Mouse (Mus musculus) kidney, embryonic 15.5 days (tissue): ENCODE measurements around the gene Gm7247. TPM values are rescaled to one million over a fixed set of nuclear protein-coding genes. Genes with fewer than 3 reads are reported as not detected.
"Not testable (repeated sequence)": the region's sequence is repeated elsewhere in the genome, so short reads cannot be mapped to it uniquely, and the experiment has no call there.

ENCODE experiments used
- ATAC-seq: fragments of 200-750 bp; cut with Nextera tagmentation; replicated peaks from 2 replicates; pipeline ENCODE4 v1.8.0; 2017; ENCODE audit warnings: moderate TSS enrichment; ENCODE audit not compliant: low FRiP score
- H3K27ac ChIP-seq: fragments of 300-500 bp; sonication (generic); 2 replicates; pipeline ENCODE4 v1.5.1; 2015; ENCODE audit warnings: mild to moderate bottlenecking, inconsistent platforms
- H3K27me3 ChIP-seq: fragments of 300-500 bp; sonication (generic); 2 replicates; pipeline ENCODE4 v1.6.1; 2015; ENCODE audit warnings: inconsistent platforms
- H3K36me3 ChIP-seq: fragments of 300-500 bp; sonication (generic); 2 replicates; pipeline ENCODE4 v1.6.1; 2015; ENCODE audit warnings: inconsistent platforms
- H3K4me1 ChIP-seq: fragments of 300-500 bp; sonication (generic); 2 replicates; pipeline ENCODE4 v1.6.1; 2015; ENCODE audit warnings: inconsistent platforms
- H3K4me2 ChIP-seq: fragments of 300-500 bp; sonication (generic); 2 replicates; pipeline ENCODE4 v1.6.1; 2015; ENCODE audit warnings: moderate library complexity, mild to moderate bottlenecking, inconsistent platforms
- H3K4me3 ChIP-seq: fragments of 300-500 bp; sonication (generic); replicated peaks from 2 replicates; pipeline ENCODE4 v1.5.1; 2015; ENCODE audit warnings: mild to moderate bottlenecking, inconsistent platforms
- H3K9ac ChIP-seq: fragments of 300-500 bp; sonication (generic); 2 replicates; pipeline ENCODE4 v1.6.1; 2015; ENCODE audit warnings: mild to moderate bottlenecking, inconsistent platforms
- H3K9me3 ChIP-seq: fragments of 300-500 bp; sonication (generic); replicated peaks from 2 replicates; pipeline ENCODE4 v1.6.1; 2016; ENCODE audit warnings: inconsistent platforms
- WGBS: fragments of 180-500 bp; shearing (Covaris S2); methylation state at CpG from one replicate; pipeline ENCODE4 v1.1.7; 2015; ENCODE audit warnings: mixed read lengths; 5-methylcytosine and 5-hydroxymethylcytosine counted together
- polyA plus RNA-seq: library from polyadenylated mRNA; unstranded; fragments of >200 nt; fragmentation: Nextera tagmentation; extraction: Ambion mirVana; gene quantifications from 2 replicates; pipeline ENCODE4 v1.2.1, GENCODE M21; 2015

The Gm7247 gene
- polyA plus RNA-seq, 1 experiment from 2014 or later: not detected

- no peak for ATAC-seq
- Histone ChIP-seq H3K4me3 (no peak overlapping the region), H3K27ac (no peak overlapping the region), H3K36me3 (no peaks in the 10 kb centered on the region), H3K4me2 (no peak overlapping the region), H3K27me3 (no peaks in the 10 kb centered on the region), H3K9ac (no peak overlapping the region), H3K4me1 (no peaks in the 10 kb centered on the region), H3K9me3 (no peaks in the 10 kb centered on the region)
- 93% methylated on average over 2 of the region's 2 CpGs for WGBS
Measured at GRCm38 (mm10) chr14:51497958-51498357, 136.4 kb downstream of the Gm7247 start.

GRCm38 (mm10) chr14:51499707-51500275 lies 138.2 kb downstream of the Gm7247 start:
- H3K36me3 ChIP-seq: no peaks in the 10 kb centered on the region
- no peak overlapping the region for H3K4me3 ChIP-seq
- no peak overlapping the region for H3K9ac ChIP-seq
- no peaks in the 10 kb centered on the region for H3K4me1 ChIP-seq
- WGBS: 82% methylated on average over 2 of the region's 2 CpGs
- no peak overlapping the region for H3K27ac ChIP-seq
- no peaks in the 10 kb centered on the region for H3K27me3 ChIP-seq
- ATAC-seq: no peak
- H3K9me3 ChIP-seq: no peaks in the 10 kb centered on the region
- H3K4me2 ChIP-seq: no peak overlapping the region

- ATAC-seq: no peak
- H3K27me3 ChIP-seq: no peaks in the 10 kb centered on the region
- H3K27ac ChIP-seq: no peak overlapping the region
- H3K9ac ChIP-seq: no peak overlapping the region
- H3K4me1 ChIP-seq: no peaks in the 10 kb centered on the region
- 89% methylated on average over 4 of the region's 4 CpGs for WGBS
- no peaks in the 10 kb centered on the region for H3K36me3 ChIP-seq
- no peak overlapping the region for H3K4me3 ChIP-seq
- H3K4me2 ChIP-seq: no peak overlapping the region
- H3K9me3 ChIP-seq: no peaks in the 10 kb centered on the region
Measured at GRCm38 (mm10) chr14:51500461-51500860, 138.9 kb downstream of the Gm7247 start.

GRCm38 (mm10) chr14:51507416-51507815 lies 145.9 kb downstream of the Gm7247 start:
- 94% methylated on average over 8 of the region's 8 CpGs for WGBS
- Histone ChIP-seq H3K27me3 (no peaks in the 10 kb centered on the region), H3K9me3 (no peaks in the 10 kb centered on the region), H3K9ac (no peak overlapping the region), H3K4me2 (no peak overlapping the region), H3K27ac (no peak overlapping the region), H3K4me1 (no peaks in the 10 kb centered on the region), H3K4me3 (no peak overlapping the region), H3K36me3 (no peaks in the 10 kb centered on the region)
- no peak for ATAC-seq

GRCm38 (mm10) chr14:51552490-51552889 lies 190.9 kb downstream of the Gm7247 start, which contains the start of gene Gm5622:
Gene Gm5622 (plus strand): TSS chr14:51552790.
- WGBS: 89% methylated on average over 4 of the region's 4 CpGs
- Histone ChIP-seq H3K27me3 (no peaks in the 10 kb centered on the region), H3K27ac (no peak within 1 kb of the TSS), H3K36me3 (no peaks in the 10 kb centered on the region), H3K9ac (no peak within 1 kb of the TSS), H3K9me3 (no peaks in the 10 kb centered on the region), H3K4me3 (no peak within 1 kb of the TSS), H3K4me1 (no peaks in the 10 kb centered on the region), H3K4me2 (no peak within 1 kb of the TSS)
- ATAC-seq: no peak

GRCm38 (mm10) chr14:51573963-51574362 lies 212.4 kb downstream of the Gm7247 start, which contains the start of gene Gm17175:
Gene Gm17175 (minus strand): TSS chr14:51574063.
- H3K9me3 ChIP-seq, H3K9ac ChIP-seq, H3K36me3 ChIP-seq, H3K4me1 ChIP-seq, H3K27me3 ChIP-seq, ATAC-seq, H3K4me2 ChIP-seq, H3K4me3 ChIP-seq, H3K27ac ChIP-seq: not testable (repeated sequence)
- WGBS: 86% methylated on average over 2 of the region's 2 CpGs

- not testable (repeated sequence) for H3K27me3 ChIP-seq, H3K27ac ChIP-seq, ATAC-seq, H3K36me3 ChIP-seq, H3K9me3 ChIP-seq, H3K9ac ChIP-seq, H3K4me3 ChIP-seq, H3K4me2 ChIP-seq, H3K4me1 ChIP-seq
- 88% methylated on average over 4 of the region's 4 CpGs for WGBS
Measured at GRCm38 (mm10) chr14:51592039-51592438, 230.5 kb downstream of the Gm7247 start, which contains the start of gene Gm17174. Gene Gm17174 (minus strand): TSS chr14:51592139.

GRCm38 (mm10) chr14:51611210-51611609 lies 249.7 kb downstream of the Gm7247 start, which contains the start of gene Gm17078:
Gene Gm17078 (minus strand): TSS chr14:51611310.
- ATAC-seq: no peak
- no peak within 1 kb of the TSS for H3K4me2 ChIP-seq
- no peak within 1 kb of the TSS for H3K27ac ChIP-seq
- no peaks in the 10 kb centered on the region for H3K9me3 ChIP-seq
- H3K4me1 ChIP-seq: no peaks in the 10 kb centered on the region
- H3K9ac ChIP-seq: no peak within 1 kb of the TSS
- H3K4me3 ChIP-seq: no peak within 1 kb of the TSS
- no peaks in the 10 kb centered on the region for H3K27me3 ChIP-seq
- WGBS: 89% methylated on average over 1 of the region's 1 CpGs
- H3K36me3 ChIP-seq: no peaks in the 10 kb centered on the region

Other genes with a start within 250 kb of the Gm7247 start
- 2.0 and 2.1 TPM in 2 replicates for gene Eddm3b, start 247.3 kb upstream of the Gm7247 start, polyA plus RNA-seq
- 0.52 and 1.3 TPM in 2 replicates for gene Rnase6, start 237.8 kb upstream of the Gm7247 start, polyA plus RNA-seq
- 0.17 and 1.00 TPM in 2 replicates for gene Rnase1, start 215.0 kb upstream of the Gm7247 start, polyA plus RNA-seq
- gene Rnase2b, start 199.5 kb upstream of the Gm7247 start, polyA plus RNA-seq: not detected in 2 replicates
- gene Ang2, start 162.6 kb upstream of the Gm7247 start, polyA plus RNA-seq: not detected in 2 replicates
- not detected in 2 replicates for gene Ear14, start 158.4 kb upstream of the Gm7247 start, polyA plus RNA-seq
- gene Rnase2a, start 105.6 kb upstream of the Gm7247 start, polyA plus RNA-seq: not detected in 2 replicates
- not detected in 2 replicates for gene Vmn2r88, start 49.1 kb downstream of the Gm7247 start, polyA plus RNA-seq
- gene Vmn2r89, start 90.1 kb downstream of the Gm7247 start, polyA plus RNA-seq: not detected in 2 replicates
- not detected in 2 replicates for gene Gm5622, start 191.0 kb downstream of the Gm7247 start, polyA plus RNA-seq
- gene Gm17175, start 212.3 kb downstream of the Gm7247 start, polyA plus RNA-seq: not detected in 2 replicates
- not detected in 2 replicates for gene Gm17174, start 230.4 kb downstream of the Gm7247 start, polyA plus RNA-seq
- gene Gm17078, start 249.6 kb downstream of the Gm7247 start, polyA plus RNA-seq: not detected in 2 replicates